Mouse (Mus musculus) small intestine, adult 2 months (tissue): ENCODE data around the gene Aff3.

Source experiments
- CTCF ChIP-seq: fragments of 200-500 bp; IDR thresholded peaks from 2 replicates; pipeline ENCODE4 v1.5.1; 2012; ENCODE audit warnings: low read depth, mild to moderate bottlenecking, control low read depth, inconsistent platforms, low read length, moderate library complexity, mixed read lengths; ENCODE audit not compliant: insufficient replicate concordance, insufficient read length; ENCODE audit errors: extremely low read depth
- POLR2A ChIP-seq: fragments of 200-500 bp; IDR thresholded peaks from 2 replicates; pipeline ENCODE4 v1.6.1; 2012; ENCODE audit warnings: low read depth, mild to moderate bottlenecking, control low read depth, inconsistent platforms, low read length, moderate library complexity

GRCm38 (mm10) chr1:38362275-38362674, 302.5 kb downstream of the Aff3 start:
- TF ChIP-seq CTCF (no peak), POLR2A (no peak)
